Mouse (Mus musculus): ENCODE measurements around the gene Cacnb4. TPM values are rescaled to one million over a fixed set of nuclear protein-coding genes. Genes with fewer than 3 reads are reported as not detected.

Gene Cacnb4
- total RNA-seq, 1 experiment from 2014 or later, result not detected

DNA sequence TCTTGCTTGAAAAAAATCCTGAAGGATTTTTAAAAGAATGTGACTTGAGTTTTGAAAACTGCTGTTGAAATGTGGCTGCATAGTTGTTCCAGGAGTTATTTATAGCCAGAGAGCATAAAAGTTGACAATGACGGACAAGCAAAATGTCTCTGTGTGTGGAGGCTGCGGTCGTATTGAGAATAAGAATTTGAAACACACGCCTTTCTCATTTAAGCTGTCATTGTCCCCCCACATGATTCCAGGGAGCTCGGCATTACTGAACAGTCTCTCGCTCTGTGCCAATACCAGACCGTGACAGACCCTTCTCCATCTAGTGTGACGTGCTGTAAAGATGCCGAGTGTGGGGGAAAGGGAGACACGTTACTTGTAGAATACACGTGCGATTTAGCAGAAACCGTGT is 183.8 kb downstream of the Cacnb4 start:
- no peak for ATAC-seq (replicated peaks; ENCODE audit: low read depth, poor library complexity, severe bottlenecking)

DNA sequence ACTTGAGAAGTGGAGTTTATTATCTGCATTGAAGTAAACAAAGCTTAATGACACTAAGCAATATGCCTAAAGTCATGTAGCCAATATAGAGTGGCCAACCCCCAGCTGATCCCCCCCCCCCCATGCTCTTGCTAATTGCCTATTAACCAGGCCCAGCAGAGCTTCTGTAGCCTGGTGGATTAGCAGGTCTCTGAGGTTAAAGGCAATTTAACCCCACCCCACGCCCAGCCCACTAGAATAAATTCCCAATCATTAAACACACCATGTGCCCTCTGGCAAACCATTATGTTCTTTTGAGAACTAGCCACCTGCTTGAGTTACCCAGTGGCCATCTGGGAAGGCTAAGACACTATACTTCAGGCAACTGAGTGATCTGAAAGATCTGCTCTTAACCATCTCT is 186.8 kb downstream of the Cacnb4 start:
- ATAC-seq (replicated peaks; ENCODE audit: low read depth, poor library complexity, severe bottlenecking), result no peak

DNA sequence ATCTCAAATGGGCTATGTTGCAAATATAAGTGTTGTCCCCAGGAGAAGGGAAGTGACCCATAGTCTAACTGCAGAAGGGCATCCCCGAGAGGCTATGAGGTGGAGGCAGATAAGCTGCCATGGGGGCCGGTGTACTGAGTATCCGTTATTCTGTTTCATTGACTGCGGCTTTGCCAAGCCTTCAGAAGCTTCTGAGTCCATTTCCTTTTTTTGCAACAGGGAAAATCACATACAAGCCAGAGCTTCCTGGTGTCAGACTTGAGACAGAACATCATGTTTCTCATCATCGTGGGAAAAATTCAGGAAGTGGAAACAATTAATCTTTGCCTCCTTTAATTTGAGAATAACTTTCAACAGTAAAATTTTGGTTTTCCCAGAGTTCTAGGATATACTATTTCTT is 193.1 kb downstream of the Cacnb4 start:
- ATAC-seq (replicated peaks; ENCODE audit: low read depth, poor library complexity, severe bottlenecking), result peak; percentile 93

DNA sequence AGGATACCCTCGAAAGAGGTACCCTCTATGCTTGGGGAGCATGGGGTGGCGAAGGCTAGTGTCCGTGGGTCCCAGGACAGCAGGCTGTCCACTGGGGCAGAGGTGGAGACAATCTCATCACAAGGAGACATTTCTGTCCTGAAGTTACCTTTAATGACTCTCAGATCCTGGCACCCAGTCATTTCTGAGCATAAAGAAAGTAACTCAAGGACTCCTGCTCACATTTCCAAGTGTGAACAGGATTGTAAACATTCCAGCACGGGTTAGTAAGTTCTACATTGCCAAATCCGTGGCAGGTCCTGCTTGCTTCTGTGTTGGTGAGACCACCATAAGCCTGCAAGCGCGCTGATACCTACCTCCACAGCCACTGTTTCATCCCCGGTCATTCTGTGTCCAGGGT is 196.2 kb downstream of the Cacnb4 start:
- no peak for ATAC-seq (replicated peaks; ENCODE audit: low read depth, poor library complexity, severe bottlenecking)

DNA sequence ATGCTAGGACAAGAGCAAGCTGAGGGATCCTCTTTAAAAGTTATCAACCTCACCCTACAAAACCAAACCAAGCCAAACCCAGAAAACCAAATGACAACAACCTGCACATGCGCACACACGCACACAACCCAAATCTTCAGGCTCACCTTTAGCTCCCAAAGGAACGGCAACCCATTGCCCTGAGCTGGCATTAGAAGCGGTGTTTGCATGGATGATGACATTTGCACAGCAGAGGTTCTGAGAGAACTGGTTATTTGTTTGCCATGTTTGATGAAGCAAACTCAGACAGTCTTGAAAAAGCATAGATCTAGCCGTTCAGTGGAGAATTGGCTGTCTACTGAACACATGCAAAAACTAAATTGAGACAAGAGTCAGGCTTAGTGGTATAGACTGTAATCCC is 198.1 kb downstream of the Cacnb4 start:
- no peak for ATAC-seq (replicated peaks; ENCODE audit: low read depth, poor library complexity, severe bottlenecking)

DNA sequence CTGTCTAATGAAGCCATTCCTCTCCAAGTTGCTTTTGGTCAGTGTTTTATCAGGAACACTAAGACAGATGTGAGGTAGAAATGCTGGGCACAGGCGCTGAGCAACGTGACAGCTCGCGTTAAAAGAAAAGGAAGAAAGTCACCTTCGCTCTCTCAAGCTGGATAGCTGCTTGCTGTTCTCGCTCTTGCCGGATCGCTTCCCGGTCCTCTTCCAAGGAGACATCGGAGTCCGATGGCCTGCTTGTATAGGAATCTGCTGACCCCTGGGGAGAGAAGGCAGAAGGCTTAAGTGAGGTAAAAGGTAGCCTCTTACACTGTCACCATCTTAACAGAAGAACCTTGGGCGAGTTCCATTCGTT is 199.1 kb downstream of the Cacnb4 start:
- ATAC-seq (replicated peaks; ENCODE audit: low read depth, poor library complexity, severe bottlenecking), result no peak

DNA sequence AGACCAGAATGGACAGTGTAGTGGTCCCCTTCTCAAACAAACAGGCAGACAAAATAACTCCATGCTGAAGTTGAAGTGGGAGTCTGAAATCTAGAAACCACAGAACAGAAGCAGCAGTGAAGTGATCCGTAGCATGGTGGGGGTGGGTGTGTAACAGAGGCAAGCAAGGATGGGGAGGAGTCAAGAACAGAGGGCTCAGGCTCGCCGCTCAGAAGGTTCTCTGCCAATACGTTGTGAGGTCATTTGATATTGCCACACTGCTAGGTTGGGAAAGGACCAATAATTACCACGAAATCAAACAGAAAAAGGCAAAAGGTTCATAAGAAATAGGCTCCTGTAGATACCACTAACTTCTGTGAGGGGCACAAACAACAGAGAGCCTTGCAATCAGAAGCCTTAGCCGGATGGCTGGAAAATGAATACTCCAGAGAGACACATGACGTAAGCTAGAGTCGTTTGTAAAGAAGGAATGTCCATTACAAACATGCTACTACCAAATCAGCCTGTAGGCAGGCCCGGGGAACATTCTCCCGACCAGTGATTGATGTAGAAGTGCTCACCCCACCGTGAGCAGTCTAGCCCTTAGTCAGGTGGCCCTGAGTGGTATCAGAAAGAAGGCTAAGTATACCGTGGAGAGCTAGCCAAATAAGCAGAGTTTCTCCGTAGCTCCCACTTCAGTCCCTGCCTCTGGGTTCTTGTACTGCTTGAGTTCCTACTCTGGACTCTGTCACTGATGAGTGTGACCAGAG is 199.7 kb downstream of the Cacnb4 start:
- peak; percentile 72; the same call in 1 of the 2 replicates for ATAC-seq (replicated peaks; ENCODE audit: low read depth, poor library complexity, severe bottlenecking)

DNA sequence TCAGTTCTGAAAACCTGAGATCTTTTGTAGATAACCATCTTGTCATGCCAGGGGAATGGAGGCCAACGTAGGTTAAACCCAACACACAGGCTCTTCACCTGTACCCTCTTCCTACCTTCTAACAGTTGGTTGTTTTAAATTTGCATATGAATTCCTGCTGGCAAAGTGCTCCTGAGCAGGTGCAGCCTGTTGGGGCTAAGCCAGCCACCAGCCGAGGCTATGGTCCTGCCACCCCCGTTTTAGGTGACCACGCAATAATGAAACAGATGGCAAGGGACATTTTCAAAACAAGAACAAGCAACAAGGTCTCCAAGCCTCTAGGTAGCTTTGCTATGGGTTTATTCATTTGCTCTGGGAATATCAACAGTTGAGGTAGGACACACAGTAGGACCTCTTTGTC is 200.8 kb downstream of the Cacnb4 start:
- ATAC-seq (replicated peaks; ENCODE audit: low read depth, poor library complexity, severe bottlenecking), result no peak

DNA sequence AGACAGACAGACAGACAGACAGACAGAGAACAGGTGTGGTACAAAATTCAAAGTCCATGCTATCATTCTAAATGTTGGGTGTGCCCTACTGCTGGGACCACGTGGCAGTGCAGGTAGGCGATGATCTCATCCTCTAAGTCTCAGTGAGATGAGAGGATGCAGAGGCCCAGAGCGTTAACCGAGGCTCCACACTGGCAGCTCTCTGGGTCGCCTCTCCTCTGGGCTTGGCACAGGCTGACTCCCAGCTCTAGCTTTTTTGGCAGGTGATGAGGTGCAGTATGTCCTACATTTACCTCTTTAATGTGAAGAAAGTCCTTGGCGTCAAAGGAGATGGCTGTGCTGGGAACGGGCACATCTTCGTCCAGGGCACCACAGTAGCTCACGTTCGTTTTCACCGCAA is 202.1 kb downstream of the Cacnb4 start:
- no peak for ATAC-seq (replicated peaks; ENCODE audit: low read depth, poor library complexity, severe bottlenecking)

DNA sequence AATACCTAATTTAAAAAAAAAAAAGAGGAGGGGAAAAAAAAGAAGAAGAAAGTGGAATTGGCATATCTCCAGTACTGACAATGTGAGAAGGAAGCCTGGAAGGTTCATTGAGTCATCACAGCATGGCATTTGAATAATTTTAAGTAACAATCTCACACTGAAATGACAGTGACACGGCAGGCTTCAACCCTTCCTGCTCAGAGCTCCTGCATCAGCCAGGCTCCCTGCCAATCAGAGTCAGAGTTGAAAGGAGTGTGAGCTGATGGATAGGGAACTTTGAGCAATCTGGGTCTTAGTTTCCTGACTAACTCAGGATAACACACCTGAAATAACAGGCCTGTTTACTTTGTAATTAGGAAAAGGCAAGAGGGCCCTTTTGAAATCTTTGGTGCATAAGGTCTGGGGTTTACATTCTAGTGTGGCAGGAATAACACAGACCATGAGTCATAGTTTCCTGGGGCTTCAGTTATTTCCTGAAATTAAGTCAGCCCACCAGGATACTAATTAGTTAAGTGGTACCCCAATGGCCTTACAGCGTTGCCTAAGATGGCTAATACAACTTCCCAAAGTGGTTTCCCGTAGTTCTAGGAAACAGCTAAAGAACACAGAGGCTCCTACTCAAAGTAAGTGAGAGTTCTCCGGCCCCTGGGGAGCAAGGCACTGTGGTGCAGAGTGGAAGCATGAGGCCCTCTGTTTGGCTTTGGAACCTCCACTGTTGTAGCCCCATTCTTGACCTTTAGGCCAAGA is 204.9 kb downstream of the Cacnb4 start:
- ATAC-seq (replicated peaks; ENCODE audit: low read depth, poor library complexity, severe bottlenecking), result no peak

DNA sequence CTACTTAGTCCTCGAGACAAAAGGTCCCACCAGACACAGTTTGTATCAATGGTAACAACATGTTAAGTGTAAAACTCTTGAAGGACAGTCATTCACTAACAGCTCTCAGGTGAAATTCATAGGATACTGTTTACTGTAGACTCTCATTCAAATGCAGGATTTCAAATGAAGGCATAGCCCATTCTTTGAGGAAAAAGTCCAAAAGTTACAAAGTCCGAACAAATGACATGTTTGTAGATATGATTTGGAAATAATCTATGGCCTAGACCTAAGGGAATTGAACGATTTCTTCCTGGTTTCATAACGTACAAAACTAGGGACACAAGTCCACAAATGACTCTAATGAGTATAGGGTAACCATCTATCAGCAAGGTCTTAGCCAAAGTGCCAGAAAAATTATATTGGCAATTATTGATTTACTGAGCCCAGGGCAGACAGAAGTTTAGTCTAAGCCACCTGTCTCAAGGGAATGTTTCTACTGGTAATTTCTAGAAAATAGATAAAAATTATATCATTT is 206.5 kb downstream of the Cacnb4 start:
- no peak for ATAC-seq (replicated peaks; ENCODE audit: low read depth, poor library complexity, severe bottlenecking)

DNA sequence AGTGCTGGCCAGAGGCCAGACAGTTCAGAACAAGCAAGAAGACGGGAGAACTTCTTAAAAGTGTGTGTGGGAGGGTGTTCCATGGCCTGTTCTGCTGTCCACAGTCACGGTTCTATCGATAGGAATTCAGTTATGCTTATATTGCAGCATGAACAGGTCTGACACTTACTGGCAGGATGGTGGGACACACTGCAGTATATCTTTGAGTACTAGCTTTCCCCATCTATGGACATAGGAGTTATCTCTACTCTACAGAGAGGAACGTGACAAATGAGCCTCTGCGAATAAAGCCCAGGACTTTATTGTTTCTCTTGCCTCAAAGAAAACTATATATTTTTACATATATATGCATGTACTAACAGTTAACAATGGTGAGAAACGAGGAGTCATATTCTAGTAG is 209.0 kb downstream of the Cacnb4 start:
- no peak for ATAC-seq (replicated peaks; ENCODE audit: low read depth, poor library complexity, severe bottlenecking)

DNA sequence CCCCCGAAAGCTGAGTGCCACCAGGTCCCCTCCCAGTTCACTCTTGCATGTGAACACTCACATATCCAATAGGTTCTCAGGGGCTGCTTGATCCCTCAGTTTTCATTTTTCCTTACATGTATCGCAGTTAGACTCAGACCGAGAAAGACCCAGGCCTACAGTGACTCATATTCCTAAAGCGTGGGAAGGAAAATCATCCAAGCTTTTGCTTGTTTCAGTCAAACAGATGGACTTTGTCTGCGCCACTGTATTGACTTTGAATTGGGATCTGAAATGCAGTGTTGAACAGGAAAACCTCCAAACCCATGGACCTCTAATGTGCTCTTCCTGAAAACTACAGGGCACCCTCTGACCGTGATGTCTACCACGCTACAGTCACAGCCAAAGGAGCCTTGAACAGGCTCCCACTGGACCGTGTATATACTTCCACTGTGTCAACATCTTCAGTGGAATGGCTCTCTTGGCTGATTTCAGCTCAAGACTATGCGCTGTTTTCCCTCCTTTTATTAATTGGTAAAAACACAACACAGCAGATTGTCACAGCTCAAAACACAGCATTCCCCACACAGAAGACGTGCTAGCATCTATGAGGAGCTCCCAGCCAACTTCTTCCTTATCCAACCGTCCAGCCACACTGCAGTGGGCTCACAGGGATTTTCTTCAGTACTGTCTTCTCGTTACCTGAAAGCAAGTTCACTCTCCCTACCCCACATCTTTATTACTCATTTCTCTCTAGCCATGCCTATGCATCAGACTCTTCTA is 215.2 kb downstream of the Cacnb4 start:
- ATAC-seq (replicated peaks; ENCODE audit: low read depth, poor library complexity, severe bottlenecking), result no peak

DNA sequence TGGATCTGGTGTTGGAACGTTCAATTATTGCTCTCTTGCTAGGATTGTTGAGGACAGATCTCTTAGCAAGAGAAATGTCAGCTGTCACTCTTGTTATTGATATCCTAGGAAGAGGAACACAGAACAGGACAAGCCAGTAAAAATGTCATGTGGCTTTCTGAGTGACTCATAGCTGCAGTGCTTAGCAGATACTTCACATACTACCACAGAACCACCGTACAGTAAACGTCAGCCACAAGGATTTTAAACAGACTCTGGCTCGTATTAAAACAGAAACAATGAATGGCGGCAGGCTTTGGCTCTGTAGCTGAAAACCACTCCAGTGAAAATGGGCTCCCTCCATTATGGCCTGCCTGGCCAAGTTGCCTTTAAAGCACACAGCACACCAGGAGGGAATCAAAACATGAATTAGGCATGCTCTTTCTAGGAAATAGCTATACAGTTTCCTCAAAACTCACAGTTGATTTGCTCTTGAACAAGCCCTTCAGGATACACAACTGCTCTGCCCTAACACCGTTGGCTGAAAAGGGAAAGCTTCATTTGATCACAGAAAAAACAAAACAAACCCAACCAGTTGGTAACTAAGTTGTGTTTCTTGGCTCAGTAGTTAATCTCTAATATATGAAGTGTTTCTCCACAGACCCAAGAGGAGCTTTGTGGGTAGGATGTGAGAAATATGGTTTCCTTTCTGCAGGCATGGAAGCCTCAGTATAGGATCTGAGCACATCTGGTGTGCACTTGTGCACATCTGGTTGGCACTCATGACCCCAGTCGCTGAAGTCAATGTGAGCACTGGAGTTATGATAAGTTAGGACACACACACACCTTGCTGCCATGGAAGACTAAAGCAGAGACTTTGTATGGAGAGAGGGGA is 220.8 kb downstream of the Cacnb4 start:
- no peak for ATAC-seq (replicated peaks; ENCODE audit: low read depth, poor library complexity, severe bottlenecking)

DNA sequence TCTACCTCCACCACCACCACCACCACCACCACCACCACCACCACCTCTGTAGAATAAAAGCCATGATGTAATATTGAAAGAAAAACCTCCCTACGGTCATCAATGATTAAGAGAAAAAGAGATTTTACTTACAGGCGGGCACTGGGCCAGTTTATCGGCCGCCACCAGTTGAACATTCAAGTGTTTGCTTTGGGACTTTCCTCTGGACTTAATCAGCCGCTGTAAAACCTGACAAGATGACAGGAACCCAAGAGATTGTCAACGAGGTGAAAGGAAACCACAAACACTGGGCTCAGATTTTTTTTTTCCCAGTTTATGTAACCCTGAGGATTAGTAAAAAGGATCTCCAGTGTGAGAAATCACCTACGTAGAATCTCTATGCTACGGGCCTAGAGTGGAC is 226.8 kb downstream of the Cacnb4 start:
- ATAC-seq (replicated peaks; ENCODE audit: low read depth, poor library complexity, severe bottlenecking), result peak; percentile 25; the same call in 1 of the 2 replicates

DNA sequence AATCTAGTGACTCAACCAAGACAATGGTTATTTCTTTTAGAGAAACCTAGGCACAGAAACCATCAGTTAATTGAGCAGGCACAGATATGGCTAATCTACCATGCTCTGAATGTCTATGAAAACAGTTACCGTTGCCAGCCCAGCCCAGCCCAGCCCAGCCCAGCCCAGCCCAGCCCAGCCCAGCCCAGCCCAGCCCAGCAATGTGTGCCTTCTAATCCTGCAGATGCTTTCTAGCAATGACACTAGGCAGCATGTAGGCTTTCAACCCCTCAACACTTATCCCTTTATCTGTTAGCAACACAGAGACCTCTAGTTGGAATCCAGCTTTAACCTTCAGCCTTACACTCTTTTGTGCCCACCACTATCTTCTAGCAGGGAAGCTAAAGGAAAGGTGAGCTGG is 227.7 kb downstream of the Cacnb4 start:
- no peak for ATAC-seq (replicated peaks; ENCODE audit: low read depth, poor library complexity, severe bottlenecking)

DNA sequence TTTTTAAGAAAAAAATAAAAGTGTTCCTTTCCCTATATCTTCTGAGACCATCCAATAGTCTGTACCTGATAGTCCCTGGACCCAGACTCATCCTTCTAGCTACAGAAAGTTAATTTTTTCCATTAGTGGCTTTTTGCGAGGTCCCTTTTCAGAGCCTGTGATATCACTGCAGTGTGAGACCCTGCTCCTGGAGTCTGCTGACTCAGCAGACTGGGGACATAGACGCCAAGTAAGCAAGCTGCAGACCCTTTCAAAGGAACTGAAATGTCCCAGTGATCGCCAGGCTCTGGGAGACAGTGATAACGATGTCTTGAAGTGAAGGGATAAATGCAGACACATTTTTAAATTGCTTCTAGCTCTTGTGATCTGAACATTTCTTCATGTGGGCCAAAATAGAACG is 230.0 kb downstream of the Cacnb4 start:
- ATAC-seq (replicated peaks; ENCODE audit: low read depth, poor library complexity, severe bottlenecking), result no peak

DNA sequence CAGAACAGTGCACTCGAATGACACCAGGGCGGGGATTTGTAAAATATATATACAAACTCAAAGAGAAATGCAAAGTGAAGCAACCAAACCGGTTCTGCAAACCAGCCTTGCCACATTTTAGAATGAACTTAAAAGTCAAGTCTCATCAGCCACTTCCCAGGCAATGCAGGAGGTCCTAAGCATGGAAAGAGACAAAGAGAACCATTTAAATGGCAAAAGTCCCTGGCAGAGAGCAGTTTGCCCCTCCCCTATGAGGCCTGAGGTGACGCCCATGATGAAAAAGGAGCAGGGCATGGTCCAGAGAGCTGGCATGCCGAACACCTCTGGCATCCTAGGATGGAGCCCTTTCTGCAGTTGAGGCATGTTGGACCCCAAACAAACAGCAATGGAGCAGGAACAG is 234.5 kb downstream of the Cacnb4 start:
- ATAC-seq (replicated peaks; ENCODE audit: low read depth, poor library complexity, severe bottlenecking), result no peak

DNA sequence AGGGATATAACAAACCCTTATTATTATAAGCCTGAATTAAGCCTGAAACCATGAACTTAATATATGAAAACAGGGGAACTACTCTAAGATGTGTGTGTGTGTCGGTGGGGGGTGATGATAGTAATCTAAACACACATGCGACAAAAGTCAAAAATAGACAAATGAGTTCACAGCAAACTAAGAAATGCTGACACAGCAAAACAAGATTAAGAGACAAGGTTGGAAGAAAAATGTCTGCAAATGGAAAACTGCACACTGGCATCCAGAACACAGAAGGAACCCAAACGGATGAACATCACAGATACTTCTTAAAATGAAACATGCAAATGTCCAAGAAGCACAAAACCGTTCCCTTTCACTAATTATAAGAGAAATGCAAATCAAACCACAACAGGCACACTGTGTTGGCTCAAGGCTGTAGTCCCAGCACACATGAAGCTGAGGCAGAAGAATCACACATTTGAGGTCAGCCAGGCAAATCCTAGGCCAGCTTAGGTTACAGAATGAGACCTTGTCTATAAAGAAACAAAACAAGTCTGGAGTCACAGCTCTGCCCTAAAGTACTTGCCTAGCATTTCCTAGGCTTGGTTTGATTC is 236.1 kb downstream of the Cacnb4 start:
- no peak for ATAC-seq (replicated peaks; ENCODE audit: low read depth, poor library complexity, severe bottlenecking)

DNA sequence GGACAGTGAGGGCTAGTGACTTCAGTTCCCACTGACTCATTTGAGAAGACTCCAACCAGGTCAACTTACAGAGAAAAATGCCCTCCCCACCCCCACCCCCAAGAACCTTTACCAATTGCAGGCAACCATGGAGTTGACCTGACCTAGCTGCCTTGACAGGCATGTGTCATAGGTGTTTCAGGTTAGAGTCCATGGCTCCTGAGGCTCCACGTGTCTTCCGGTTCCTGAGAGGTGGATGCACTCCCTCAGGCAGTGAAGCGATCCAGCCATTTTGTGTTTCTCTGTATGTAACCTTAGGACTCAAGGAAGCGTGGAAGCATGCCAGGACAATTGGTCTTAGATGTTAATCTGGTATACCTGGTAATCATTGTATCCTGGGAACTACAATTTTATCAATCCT is 238.2 kb downstream of the Cacnb4 start:
- no peak for ATAC-seq (replicated peaks; ENCODE audit: low read depth, poor library complexity, severe bottlenecking)

All from common myeloid progenitor, adult 5-6 weeks (primary cell).